Mouse (Mus musculus) cerebellum, adult 2 months (tissue): ENCODE data around the gene Mlph. TPM values are rescaled to one million over a fixed set of nuclear protein-coding genes. Genes with fewer than 3 reads are reported as not detected.

ENCODE experiments used
- DNase-seq, 2 experiments: peaks; one replicate each; pipeline ENCODE4 v3.0.0; 2021
- H3K27ac ChIP-seq: fragments of 200-500 bp; 2 replicates; pipeline ENCODE4 v1.5.1; 2012; ENCODE audit warnings: low read length, control low read depth, inconsistent platforms; ENCODE audit not compliant: insufficient read depth
- H3K27me3 ChIP-seq: fragments of 200-500 bp; 2 replicates; pipeline ENCODE4 v1.6.1; 2012; ENCODE audit warnings: inconsistent platforms, mild to moderate bottlenecking, low read length, moderate library complexity; ENCODE audit not compliant: control insufficient read depth, insufficient read depth
- H3K4me1 ChIP-seq: fragments of 200-500 bp; 2 replicates; pipeline ENCODE4 v1.6.1; 2011; ENCODE audit warnings: low read length; ENCODE audit not compliant: control insufficient read depth, insufficient read depth
- H3K4me3 ChIP-seq: fragments of 200-500 bp; replicated peaks from 2 replicates; pipeline ENCODE3; 2011; ENCODE audit warnings: mild to moderate bottlenecking, low read depth, low read length, control low read depth; ENCODE audit not compliant: insufficient read depth
- CTCF ChIP-seq: fragments of 200-500 bp; IDR thresholded peaks from 2 replicates; pipeline ENCODE4 v1.5.1; 2011; ENCODE audit warnings: low read depth, mild to moderate bottlenecking, control low read depth, low read length, moderate library complexity, borderline replicate concordance; ENCODE audit not compliant: insufficient read depth
- POLR2A ChIP-seq: fragments of 200-500 bp; IDR thresholded peaks from 2 replicates; pipeline ENCODE4 v1.6.1; 2011; ENCODE audit warnings: low read length, control low read depth, borderline replicate concordance; ENCODE audit not compliant: insufficient read depth
- WGBS: fragments of 180-500 bp; shearing (Covaris S2); methylation state at CpG from one replicate; pipeline ENCODE4 v1.1.7; 2018; 5-methylcytosine and 5-hydroxymethylcytosine counted together
- polyA plus RNA-seq: library from polyadenylated mRNA; depleted of rRNA; stranded (reverse); fragments of >200 nt; gene quantifications from 2 replicates; pipeline ENCODE4 v1.2.3, GENCODE M21; 2012

Gene Mlph
- polyA plus RNA-seq, 1 experiment = 2.5 TPM

- no peak for TF ChIP-seq CTCF
- TF ChIP-seq POLR2A = no peak
- WGBS = 73% methylated on average over 3 of the region's 3 CpGs
Measured at GRCm38 (mm10) chr1:90902751-90903150, 12.1 kb upstream of the Mlph start.

DNA sequence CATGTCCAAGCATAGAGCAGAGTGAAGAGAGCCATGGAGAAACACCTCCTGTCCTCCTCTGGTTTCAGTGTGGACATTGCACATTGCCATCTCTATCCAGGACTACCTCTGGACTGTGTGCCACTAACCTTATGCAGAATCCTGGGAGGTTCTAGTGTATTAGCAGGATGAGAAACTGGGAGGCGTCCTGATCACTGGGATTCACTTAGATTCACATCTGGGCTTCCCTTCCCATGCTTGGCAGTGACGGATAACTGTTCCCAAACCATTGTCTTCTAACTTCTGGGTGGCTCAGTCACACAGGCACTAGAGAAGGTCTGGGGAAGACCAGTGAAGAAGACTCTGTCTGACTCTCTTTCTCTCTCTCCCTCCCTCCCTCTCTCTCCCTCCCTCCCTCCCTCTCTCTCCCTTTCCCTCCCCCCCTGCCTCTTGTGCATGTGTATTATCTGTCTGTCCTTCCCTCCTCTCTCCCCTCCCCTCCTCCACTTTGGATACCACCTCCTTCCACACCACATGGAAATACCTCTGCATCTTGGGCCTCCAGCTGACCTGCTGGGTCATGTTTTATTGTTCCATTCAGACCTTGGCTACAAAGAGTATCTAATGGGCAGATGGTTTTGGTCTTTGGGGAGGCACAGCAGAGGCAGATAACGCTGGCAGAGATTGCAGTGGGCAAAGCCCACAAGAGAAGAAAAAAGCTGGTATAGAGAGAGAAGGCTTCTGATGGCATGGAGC is 11.5 kb upstream of the Mlph start:
- no peak for TF ChIP-seq POLR2A
- no peak for TF ChIP-seq CTCF
- no peak for DNase-seq
- Histone ChIP-seq H3K4me3 (no peak overlapping the region), H3K27ac (no peak overlapping the region), H3K4me1 (no peaks in the 10 kb centered on the region), H3K27me3 (no peaks in the 10 kb centered on the region)
- WGBS = 68% methylated on average over 3 of the region's 3 CpGs

More at GRCm38 (mm10) chr1:90902751-90903150, 12.1 kb upstream of the Mlph start:
- Histone ChIP-seq H3K4me1 (no peaks in the 10 kb centered on the region), H3K27me3 (no peaks in the 10 kb centered on the region), H3K27ac (no peak overlapping the region), H3K4me3 (no peak overlapping the region)
- no peak for DNase-seq

DNA sequence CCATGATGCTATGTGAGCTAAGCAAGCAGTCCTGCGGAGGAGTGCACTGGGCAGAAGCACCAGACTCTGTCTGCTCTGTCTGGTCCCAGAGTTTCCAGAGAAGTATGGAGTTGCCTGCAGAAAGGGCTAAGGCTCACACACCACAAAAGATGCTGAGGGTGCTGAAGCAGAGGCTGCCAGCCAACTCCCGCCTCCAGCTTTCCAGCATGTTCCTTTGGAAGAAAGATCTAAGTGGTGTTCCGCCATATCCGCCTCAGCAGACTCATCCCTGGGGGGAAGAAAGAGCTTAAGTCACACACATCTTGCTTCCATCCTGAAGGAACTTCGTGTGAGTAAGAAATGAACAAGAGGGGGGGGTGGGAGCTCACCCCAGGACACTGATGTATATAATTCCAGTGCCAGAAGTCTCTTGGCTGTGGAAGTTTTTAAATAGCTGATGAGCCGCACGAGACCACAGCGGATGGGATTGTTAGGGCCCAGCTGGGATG is 10.9 kb upstream of the Mlph start:
- 38% methylated on average over 8 of the region's 8 CpGs for WGBS
- DNase-seq = no peak
- H3K27me3 ChIP-seq = no peaks in the 10 kb centered on the region
- H3K4me1 ChIP-seq = no peaks in the 10 kb centered on the region
- no peak overlapping the region for H3K4me3 ChIP-seq
- H3K27ac ChIP-seq = no peak overlapping the region
- TF ChIP-seq POLR2A = no peak

GRCm38 (mm10) chr1:90904729-90905404 is 10.0 kb upstream of the Mlph start:
- TF ChIP-seq POLR2A (no peak), CTCF (no peak)
- Histone ChIP-seq H3K27ac (no peak overlapping the region), H3K27me3 (no peaks in the 10 kb centered on the region), H3K4me1 (0 out of 2 replicates have a peak, but pooled peaks cover 3% of the 10 kb centered on the region), H3K4me3 (no peak overlapping the region)
- 84% methylated on average over 7 of the region's 7 CpGs for WGBS
- DNase-seq = no peak

DNA sequence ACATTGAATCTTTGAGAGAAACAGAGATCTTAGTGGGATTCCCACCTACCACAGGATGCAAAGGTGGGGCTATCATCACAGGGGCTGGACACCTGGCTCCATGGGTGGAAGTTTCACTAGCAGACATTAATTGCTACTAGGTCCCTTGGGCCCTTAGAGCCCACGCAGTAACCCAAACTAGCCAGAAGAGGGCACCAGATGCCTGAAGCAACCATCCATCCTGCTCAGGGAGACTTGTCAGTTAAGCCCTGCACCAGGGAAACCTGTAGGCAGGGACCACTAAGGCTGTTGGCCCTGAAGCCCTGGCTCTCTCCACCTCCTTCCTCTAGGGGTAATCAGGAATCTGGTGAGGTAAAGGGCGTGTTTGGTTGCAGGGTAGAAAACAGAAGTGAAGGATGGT is 8.5 kb upstream of the Mlph start:
- no peaks in the 10 kb centered on the region for H3K27me3 ChIP-seq
- H3K4me1 ChIP-seq = 0 out of 2 replicates have a peak, but pooled peaks cover 3% of the 10 kb centered on the region
- H3K4me3 ChIP-seq = no peak overlapping the region
- WGBS = 2% methylated on average over 2 of the region's 2 CpGs
- DNase-seq = peak; percentile 31 to 59
- no peak overlapping the region for H3K27ac ChIP-seq
- TF ChIP-seq POLR2A (no peak), CTCF (peak; percentile 85)

- DNase-seq = no peak
- TF ChIP-seq POLR2A (no peak), CTCF (no peak)
- no peak overlapping the region for H3K4me3 ChIP-seq
Measured at GRCm38 (mm10) chr1:90909161-90909560, 5.7 kb upstream of the Mlph start.

GRCm38 (mm10) chr1:90909631-90910152 is 5.2 kb upstream of the Mlph start:
- Histone ChIP-seq H3K4me1 (0 out of 2 replicates have a peak, but pooled peaks cover 3% of the 10 kb centered on the region), H3K27me3 (no peaks in the 10 kb centered on the region), H3K27ac (no peak overlapping the region), H3K4me3 (no peak overlapping the region)
- TF ChIP-seq POLR2A = no peak
- TF ChIP-seq CTCF = peak; percentile 32; the same call in 1 of the 2 replicates
- DNase-seq = peak; percentile 32 to 38
- 7% methylated on average over 17 of the region's 17 CpGs for WGBS

More at GRCm38 (mm10) chr1:90909161-90909560, 5.7 kb upstream of the Mlph start:
- Histone ChIP-seq H3K27me3 (no peaks in the 10 kb centered on the region), H3K27ac (no peak overlapping the region), H3K4me1 (0 out of 2 replicates have a peak, but pooled peaks cover 3% of the 10 kb centered on the region)

DNA sequence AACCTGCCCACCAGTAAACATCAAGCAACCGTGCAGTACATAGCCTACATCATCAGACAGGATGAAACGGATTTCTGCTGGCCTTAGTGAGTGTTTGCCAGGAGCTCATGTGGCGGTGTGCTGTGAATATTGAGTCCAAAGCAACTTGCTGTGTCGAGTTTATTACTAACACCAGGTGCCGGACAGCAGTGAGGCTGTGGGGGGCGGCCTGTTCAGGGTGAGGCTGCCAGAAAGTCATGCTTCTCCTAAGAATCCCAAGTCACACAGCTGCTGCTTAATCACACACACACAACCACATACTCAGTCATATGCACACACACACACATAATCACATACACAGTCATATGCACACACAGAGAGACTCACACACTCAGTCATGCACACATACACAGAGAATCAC is 1.7 kb upstream of the Mlph start:
- no peak for TF ChIP-seq POLR2A
- no peak for TF ChIP-seq CTCF
- no peak for DNase-seq
- Histone ChIP-seq H3K4me3 (no peak overlapping the region), H3K27me3 (no peaks in the 10 kb centered on the region), H3K27ac (no peak overlapping the region), H3K4me1 (0 out of 2 replicates have a peak, but pooled peaks cover 3% of the 10 kb centered on the region)
- 44% methylated on average over 6 of the region's 6 CpGs for WGBS
